Mouse (Mus musculus): Measurements from ENCODE around the gene Map2k5.

The Map2k5 gene

DNA sequence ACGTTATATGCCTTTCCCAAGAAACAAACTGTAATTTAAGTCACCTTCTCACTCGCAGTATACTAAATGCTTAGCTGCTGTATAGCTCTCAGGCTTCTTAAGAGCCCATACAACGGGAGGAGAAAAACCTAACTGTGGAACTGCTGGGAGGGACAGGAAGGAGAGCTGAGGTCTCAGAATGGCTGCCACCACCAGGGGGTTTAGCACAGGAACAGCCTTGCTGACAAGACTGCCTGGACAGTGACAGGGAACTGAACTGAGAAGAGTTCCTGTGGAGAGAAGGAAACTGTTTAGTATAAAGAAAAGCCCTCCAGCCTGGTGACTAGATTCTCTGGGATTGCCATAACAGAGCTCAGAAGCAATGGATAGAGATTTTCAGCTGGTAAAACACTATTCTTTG, 35.9 kb downstream of the Map2k5 start:
- no peak for DNase-seq (ENCODE audit: low spot score)

DNA sequence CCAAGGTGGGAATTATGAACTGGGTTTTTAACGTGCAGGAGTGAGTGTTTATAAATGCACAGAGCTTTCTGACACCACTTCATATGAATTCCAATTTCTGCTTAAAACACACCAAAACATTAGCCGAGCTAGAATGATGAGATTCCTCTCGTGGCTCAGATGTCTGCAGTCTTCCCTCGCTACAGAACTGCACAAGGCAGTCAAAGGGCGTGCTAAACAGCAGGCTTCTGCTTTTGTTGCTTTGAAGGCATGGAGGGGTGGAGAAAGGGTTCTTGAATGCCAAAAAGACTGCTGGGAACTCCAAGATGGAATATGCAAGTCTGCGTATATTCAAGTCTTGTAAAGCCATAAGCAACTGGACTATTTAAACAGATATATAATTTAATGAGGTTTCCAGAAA, 38.4 kb downstream of the Map2k5 start:
- no peak for DNase-seq (ENCODE audit: low spot score)

DNA sequence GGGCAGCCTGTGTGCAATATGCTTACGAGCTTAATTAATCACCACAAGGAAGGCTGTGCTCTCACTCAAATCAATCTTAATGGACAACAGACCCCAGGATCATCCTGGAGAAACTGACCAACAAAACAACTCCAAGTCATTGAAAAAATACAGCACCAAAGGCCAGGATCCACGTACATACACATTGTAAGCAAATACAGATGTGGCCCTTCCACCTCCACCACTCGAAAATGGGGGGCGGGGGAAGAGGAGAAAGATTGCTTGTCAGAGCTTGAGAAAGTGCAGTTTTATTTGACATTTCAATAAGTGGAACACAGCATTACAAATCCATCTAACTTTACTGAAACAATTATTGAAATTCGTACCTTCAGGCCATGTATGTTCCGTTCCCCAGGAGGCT, 39.0 kb downstream of the Map2k5 start:
- no peak for DNase-seq (ENCODE audit: low spot score)

DNA sequence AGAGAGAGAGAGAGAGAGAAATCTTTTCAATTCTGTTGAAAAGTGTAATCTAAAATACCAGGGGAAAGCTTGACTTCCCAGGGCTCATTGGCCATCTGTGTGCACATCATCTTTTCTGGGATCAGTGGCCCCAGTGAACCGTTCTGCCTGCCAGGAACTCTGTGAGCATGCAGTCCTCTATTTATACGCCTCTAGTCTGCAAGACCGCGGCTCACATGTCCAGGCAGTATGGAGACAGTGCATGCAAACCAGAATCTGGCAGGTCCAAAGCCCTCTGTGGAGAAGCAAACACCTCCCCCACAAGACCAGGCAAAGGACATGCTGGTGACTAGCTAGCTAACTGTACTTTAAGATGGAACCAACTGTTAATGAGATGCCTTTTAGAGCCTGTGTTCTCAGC, 41.9 kb downstream of the Map2k5 start:
- no peak for DNase-seq (ENCODE audit: low spot score)

DNA sequence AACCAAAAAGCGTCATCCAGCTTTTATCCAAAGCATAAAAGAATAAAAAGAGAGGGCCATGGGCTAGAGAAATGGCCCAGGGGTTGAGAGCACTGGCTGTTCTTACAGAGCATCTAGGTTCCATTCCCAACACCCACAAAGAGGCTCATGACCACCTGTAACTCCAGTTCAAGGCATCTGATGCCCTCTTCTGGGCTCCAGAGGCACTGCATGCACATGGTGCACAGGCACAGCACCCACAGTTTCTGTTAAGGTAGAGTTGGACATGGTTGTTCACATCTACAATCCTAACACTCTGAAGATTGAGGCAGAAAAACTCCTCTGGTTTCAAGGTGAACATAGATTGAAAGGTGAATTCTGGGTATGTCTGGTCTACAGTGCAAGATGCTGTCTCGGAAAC, 44.6 kb downstream of the Map2k5 start:
- DNase-seq (ENCODE audit: low spot score): no peak

DNA sequence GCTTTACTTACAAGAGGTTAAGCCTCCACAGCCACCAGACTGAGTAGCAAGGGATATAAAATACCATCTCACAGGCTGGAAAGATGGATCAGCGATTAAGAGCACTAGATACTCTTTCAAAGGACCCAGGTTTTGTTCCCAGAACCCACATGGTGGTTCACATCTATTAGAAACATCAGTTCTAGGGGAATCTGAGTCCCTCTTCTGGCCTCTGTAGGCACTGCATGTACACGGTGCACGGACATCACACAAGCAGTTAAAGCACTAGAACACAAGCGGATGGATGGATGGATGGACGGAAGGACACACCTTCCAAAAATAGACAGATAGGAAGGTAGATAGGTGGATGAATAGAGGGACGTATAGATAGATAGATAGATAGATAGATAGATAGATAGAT, 46.5 kb downstream of the Map2k5 start:
- DNase-seq (ENCODE audit: low spot score): no peak

DNA sequence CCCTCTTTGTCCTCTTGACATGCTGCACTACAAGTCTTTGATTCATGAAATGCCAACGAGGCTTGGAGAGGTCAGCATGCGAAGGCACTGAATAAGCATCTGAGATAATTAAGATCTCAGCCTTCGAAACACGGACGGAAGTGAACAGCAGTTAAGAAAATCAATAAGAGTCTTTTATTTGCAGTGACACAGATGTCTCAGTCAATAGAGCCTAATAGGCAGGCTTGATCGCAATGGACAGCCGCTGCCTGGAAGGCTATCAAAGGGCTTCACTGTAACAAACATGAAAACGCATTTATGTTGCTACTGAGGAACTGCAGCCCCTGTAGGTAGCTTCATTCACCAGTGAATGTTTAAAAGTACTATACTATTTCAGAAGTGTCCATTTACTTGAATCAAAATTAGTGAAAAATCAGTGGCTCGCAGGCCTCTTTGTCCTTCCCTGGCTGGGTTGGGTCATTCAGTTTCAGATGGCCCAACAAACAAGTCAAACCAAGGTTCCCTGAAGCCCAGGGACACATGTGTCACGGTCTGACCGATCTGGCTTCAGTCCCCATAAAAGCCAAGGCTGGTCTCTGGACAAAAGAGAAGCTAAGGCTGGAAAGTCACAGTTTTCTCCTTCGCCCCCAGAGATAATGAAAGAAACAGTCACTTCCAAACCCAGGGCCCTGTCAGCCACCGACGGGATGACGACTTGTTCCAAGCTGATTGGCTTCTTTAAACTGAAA, 48.6 kb downstream of the Map2k5 start:
- no peak for DNase-seq (ENCODE audit: low spot score)

DNA sequence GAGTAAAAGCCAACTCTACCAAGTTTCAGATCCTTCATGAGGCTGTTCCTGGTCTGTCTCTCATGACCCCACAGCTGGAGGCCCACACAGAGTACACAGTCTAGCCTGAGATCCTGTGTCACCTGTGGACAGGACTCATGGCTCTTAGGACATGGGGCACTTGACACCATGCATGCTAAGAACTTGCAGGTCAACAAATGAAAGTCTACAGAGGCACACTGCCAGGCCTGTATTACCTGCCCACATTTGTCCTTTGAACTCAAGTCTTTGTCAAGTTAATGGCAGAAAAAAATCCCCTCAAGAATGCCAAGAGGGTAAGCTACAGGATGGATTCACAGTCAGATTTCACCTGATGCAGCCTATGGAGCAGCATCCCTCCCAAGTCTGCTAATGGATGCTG, 62.5 kb downstream of the Map2k5 start:
- no peak for DNase-seq (ENCODE audit: low spot score)

DNA sequence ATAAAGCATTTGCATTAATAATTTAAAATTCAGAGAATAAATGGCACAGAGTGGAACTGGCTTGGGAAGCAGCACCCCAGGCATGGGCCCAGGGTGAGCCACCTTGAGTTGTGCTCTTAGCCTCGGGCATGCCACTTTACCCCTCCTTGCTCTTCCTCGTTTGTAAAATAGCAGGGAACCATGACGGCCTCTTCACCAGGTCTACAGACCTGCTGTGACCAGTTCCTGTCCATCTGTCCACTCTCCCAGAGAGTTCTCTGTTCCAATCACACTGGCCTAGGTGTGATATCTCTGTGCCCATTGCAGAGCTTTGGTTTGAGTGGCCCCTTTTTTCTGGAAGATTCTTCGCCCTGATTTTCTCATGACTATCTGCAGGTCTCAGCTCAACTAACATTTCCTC, 63.6 kb downstream of the Map2k5 start:
- DNase-seq (ENCODE audit: low spot score): no peak

DNA sequence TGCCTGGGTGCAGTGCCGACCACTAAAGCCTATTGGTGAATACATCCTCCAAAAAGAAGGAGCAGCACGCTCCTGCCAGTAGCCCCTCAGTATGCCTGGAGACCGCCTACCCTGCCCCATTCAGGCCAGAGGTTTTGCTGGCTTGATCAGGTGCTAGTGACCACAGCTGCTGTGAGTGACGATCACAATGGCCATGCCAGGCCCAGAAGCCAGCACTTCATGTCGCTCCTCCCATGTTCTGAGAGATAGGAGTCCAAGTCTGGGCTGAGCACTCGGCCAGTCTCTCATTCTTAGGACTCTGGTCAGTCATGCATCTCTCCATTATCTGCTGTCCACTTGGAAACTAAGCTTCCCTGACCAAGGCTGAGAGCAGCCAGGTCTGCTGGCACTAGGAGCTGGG, 67.7 kb downstream of the Map2k5 start:
- no peak for DNase-seq (ENCODE audit: low spot score)

DNA sequence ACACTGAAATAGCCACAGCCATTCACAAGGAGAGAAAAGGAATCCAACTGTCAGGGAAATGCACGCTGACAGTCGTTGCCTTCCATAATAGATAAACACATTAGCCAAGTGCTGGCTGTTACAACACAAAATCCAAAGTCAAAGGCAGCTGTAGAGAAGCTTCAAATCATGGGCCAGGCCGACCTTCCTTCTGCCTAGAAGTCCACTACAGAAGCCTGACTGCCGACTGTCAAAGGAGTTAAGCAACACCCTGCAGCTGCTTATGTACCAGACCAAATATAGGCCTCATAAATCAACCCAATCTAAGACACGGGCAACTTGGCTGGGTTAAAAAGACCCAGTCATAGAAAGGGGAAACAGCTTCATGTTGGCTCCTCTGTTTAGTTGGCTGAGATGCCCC, 68.7 kb downstream of the Map2k5 start:
- DNase-seq (ENCODE audit: low spot score): peak; percentile 13

DNA sequence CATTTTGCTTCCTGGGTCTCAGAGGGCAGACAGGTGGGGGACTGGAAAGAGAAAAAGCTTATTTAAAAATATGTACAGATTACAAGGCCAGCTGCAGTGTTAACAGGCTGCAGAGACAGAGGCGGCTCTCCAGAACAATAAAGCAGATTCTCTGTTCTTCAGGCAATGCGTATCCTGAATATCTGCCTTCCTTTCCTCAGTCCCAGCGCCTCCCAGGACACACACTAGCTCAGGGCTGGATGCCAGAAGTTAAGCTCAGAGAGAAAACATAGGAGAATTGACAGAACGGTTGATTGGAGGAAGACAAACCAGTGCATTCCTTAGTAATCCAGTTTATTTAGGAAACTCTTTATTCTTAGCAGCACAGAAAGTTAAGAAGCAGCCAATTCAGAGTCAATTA, 69.3 kb downstream of the Map2k5 start:
- peak; percentile 23 for DNase-seq (ENCODE audit: low spot score)

DNA sequence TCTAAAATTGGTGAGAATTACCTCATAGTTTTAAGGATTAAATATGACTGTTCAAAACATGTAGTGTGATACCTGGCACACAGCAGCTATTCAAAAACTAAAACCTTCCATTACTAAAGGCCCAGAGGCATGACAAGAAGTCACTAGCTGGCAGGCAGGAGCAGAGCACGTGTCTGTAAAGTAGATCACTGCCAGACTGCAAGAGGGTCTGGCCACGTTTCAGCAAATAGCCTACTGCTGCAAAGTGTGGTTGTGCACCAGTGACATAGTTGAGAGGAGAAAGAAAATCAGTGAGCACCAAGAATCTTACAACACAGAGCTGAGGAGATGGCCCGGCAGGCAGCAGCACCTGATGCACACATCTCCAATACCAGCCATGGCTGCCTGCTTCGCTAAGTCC, 75.2 kb downstream of the Map2k5 start:
- no peak for DNase-seq (ENCODE audit: low spot score)

DNA sequence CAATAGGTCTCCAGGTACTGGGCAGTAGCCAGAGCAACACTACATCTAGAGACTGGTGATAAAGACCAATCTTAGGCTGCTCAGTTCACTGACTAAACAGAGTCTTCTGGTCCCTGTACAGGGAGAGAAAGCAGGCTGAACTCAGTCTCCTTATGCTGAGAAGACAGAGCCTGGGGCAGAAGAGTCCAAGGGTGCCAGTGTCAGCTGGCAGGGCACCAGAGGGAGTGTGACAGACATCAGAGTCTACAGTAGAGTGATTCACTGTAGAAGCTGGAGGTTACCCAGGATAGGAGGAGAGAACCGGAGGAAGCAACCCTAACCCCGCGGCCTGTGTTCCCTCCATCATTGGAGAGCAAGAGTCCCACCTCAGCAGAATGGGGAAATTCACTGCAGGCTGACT, 79.0 kb downstream of the Map2k5 start:
- no peak for DNase-seq (ENCODE audit: low spot score)

DNA sequence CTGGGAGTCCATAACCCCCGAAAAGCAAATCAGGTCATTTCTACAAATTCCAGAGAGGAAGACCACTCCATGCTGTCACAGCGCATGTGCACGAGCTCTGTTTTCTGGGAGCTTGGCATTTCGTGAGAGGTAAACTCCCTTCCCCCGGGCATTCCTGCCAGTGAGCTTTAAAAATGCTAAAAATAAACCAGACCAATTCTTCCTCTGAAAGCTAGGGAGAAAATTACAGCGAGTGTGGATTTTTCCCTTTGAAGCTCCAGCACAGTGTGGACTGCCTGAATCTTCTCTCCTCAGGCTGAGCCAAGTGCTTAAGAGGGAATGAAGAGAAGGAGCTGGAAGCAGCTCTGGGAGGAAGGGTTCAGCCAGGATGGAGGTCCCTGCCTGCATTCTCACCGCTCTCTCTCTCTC, 82.1 kb downstream of the Map2k5 start:
- DNase-seq (ENCODE audit: low spot score): no peak

DNA sequence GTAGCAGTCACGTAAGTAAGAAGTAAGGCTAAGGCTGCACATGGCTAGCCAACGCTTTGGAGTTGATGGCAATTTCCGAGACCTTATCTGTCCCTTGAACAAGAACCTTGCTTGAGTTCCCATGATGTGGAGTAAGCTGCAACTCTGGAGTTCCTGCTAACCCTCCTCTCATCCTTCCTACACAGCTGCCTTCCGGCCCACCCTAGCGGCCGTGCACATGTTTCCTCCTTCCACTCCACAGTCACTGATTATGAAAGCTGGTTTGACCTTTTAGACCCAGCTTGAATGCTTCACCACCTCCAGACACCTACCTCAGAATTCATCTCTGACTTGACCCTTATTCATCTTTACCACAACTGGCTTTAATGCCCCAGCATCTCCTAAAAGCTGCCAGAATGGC, 82.9 kb downstream of the Map2k5 start:
- no peak for DNase-seq (ENCODE audit: low spot score)

DNA sequence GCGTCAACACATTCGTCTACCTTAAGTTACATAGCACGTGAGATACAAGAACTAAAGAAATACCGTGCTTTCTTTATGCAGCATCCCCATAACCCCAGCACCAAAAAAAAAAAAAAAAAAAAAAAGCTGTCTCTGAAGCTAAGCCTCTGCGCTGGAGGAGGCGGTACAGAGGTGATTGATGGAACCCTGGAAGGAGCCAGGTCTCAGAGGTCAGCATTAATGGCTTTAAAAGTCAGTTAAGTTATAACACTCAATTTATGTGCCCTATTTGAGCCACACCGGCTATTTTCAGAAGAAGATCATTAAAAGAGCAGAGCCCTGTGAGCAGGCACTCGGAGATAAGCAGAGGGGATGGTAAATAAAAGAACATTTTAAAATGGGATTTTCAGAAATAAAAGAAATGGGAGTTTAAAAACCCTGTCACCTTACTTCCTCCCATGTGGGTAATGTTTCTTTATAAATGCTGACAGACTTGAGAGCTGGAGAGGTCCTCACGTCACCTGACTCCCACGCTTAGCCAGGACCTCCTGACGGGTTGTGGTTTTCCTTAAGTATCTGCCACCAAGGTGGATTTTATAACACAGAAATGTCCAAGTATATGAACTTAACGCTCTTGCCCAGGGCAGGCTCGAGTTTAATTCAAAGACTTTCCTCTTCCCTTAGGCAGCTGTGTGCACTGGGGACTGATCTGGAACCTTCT, 83.8 kb downstream of the Map2k5 start:
- DNase-seq (ENCODE audit: low spot score): no peak

DNA sequence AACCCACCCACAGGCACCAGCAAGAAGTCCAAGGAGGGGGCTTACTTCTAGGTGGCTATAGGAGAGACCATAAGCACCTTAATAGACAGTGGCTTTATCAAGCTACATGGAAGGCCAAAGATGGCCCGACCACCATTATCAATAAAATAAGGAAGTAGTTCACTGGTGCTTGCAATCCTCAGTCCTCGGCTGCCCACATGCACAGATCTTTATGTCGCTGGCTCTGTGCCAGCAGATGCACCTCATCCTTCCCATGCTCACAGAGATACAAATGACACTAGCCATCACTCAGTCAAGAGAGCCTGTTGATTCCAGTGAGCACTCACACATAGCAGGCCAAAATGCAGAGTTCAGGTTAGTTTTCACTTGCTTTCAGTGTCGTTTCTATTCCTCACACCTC, 89.0 kb downstream of the Map2k5 start:
- DNase-seq (ENCODE audit: low spot score): no peak

DNA sequence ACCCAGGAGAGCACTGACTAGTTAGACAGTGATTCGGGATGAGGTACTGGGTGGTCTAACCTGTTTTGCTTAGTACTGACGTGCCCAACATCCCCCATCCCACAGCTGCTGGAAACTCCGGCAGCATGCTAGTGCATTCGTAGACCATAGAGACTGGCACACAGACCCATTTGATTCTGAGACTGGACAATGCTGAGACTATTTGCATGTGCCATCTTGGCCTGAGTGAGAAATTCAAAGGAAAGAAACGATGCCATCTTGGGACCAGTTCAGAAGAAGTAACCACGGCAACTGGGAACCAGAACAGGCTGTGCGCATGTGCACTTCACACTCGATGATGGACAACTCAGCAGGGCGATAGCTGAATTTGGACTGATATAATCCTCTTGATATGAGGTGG, 93.3 kb downstream of the Map2k5 start:
- DNase-seq (ENCODE audit: low spot score): no peak

DNA sequence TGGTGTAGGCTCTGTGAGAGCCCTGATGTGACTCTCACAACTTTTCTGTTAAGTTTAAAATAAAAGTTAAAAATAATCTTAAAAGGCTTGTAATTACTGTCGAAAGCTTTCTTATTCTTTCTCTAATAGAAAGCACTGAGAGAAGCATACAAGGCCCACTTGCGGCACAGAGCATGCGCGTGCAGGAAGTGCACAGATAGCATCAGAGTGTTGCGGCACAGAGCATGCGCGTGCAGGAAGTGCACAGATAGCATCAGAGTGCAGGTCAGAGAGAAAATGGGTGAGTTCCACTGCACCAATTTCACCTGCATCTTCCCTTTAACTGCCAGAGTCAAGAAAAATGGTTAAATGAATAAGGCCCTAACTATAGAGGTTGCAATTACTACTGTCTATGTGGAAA, 95.7 kb downstream of the Map2k5 start:
- DNase-seq (ENCODE audit: low spot score): no peak

DNA sequence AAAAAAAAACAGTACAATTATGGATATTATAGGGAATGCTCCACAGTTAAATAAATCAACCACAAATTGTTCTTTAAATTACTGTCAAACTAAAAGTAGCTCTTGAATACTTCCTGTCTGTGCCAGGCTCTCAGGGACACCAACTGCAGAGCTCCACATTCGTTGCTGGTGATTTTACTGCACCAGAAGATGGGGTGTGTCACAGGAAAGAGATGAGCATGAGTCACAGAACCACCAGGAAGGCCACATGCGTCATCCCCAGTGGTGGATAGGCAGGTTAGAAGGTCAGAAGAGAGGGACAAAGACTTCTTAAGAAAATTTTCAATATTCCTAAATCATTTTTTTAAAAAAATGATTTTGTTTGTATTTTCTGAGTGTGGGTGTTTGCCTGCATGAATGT, 96.6 kb downstream of the Map2k5 start:
- DNase-seq (ENCODE audit: low spot score): peak; percentile 41

DNA sequence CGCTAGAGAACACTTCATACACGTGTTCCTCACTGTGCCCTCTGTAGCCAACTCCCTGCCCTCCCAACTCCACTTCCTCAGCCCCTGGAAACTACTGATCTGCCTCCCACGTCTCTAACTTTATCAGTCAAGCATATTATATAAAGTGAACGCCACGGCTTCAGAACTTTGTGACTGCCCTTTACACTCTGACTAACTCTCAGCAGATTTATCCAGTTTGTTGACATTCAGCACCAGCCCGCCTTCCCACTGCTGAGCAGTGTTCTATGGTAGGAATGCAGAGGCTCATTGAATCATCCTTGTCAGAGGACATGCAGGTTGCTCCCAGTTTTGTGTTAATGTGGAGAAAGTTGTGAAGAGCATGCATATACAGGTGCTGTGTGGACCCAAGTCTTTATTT, 103.9 kb downstream of the Map2k5 start:
- DNase-seq (ENCODE audit: low spot score): no peak

DNA sequence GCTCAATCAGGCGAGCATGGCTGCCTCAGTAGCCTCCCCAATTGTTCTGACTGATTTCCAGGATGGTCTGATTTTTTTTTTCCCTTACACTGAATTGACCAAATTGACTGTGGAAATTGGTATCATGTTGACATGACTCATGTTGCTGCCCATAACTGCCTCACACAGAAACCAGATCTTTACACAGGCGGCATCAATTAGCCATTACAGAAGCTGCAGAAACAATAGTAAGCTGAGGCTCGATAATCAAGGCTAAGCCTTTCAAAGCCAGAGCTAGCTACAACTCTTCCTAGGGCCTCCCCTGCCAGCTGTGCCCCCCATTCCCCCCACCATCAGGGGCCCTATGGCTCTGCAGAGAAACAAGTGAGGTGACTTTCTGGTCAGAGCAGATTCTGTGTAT, 107.9 kb downstream of the Map2k5 start:
- peak; percentile 45 for DNase-seq (ENCODE audit: low spot score)

DNA sequence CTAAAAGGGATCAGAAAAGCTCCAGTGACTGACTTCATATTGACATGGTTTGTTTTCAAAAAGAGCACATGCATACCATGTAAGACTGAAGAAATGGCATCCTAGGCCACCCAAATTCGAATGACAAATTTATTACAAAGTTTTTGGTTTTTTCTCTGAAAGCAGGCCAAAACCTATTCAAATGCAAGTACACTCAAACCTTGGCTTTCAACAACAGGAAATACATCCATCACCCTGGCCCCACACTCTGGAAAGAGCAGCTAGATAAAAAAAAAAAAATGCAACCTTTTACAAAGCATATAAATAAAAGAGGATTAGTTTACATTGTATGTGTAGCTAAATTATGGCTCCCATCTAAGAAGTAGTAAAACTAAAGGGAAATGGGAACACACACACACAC, 114.5 kb downstream of the Map2k5 start:
- no peak for DNase-seq (ENCODE audit: low spot score)

Data from MN1 (cell line).